Mouse (Mus musculus): ENCODE measurements at regions not wholly inside any gene's neighbourhood (a gene's known extent, or its start where the extent isn't known, plus 50 kb on each side); places are given as distances from the start of the nearest gene placed in this dataset.

DNA sequence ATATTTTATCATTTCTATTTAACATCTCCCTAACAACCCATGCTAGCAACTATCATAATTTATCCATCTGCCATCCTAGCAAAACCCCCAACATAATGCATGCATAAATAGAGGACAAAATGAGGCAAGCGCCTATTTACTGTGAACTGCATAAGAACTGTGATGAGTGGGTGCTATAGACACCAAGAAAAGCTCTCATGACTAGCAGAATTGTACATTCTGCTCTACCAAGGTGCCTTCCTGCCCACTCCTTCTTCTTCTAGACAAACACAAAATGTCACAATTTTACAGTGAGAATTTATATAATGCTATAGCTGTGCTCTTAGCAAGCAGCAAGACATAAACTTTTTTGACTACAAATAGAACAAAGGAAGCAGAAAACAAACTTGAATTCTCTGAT is 305.9 kb downstream of the Brinp1 start:
- DNase-seq (ENCODE audit: low read depth, low spot score), result no peak

DNA sequence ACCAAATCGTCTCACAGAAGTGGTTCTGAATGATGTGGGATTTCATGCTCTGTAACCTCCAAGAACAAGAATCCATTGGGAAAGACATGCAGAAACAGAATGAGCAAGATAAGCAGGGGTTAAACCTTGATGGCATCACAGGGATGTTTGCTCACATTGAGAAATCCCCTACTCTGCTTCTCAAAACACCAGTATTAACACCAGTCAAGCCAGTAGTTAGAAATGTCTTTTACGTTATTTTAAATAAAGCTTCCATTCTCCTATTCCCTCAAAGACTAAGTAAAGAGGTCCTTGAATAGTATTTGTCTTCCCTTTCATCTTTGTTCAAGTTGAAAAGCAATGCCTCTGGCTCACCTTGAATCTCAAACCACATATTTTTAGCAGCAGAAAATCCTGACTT is 320.9 kb downstream of the Brinp1 start:
- DNase-seq (ENCODE audit: low read depth, low spot score), result no peak

DNA sequence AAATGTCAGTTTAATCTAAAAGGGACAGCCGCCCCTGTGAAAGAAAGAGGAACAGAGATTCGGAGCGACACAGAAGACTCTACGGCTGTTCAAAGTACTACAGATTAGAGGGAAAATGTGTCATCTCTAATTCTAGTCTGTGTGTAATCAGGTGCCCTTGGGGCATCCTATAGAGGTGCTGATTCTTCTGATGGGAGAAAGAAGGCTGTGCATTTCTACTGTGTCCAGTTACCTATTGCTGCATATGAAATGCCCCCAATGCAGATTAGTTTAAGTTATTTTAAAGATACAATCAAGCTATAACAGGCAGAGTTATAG is 330.2 kb downstream of the Brinp1 start:
- no peak for DNase-seq (ENCODE audit: low read depth, low spot score)

DNA sequence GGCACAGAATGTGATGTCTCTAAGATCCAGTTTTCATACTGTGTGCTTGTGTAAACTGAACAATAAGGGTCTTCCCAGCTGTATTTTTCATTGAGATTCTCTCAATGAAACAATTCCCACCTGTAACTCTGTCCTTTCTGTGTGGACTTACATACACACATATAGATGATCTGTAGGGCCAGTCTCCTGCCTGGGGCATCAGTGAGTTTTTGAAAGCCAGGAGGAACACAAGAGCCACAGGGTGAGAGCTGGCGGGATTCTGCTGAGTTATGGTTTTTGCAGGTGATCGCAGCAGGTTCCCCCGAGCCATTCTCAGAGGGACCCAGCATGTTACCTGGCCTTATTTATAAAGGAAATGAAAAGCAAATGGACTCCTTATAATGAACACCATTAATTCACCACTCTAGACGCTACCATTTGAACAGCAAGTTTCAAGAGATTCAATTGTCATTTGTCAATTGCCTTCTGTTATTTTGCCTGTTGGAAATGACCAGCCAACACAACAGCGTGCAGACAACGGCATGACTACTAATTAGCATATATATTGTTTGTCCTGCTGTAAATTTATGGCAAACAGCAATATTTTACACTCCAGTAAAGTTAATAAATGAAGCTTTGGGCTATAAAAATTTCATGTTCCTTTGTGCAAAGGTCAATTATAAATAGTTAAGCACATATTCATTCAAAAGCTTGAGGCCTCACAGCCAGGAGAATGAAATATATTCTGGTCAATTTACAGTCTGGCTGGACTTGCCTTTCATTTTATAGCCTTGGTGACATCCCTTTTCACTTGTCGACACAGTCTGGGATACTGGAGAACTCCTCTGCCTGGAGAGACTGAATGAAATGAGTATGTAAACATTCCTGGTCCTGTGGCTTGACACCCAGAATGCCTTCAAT is 330.8 kb downstream of the Brinp1 start:
- no peak for DNase-seq (ENCODE audit: low read depth, low spot score)

DNA sequence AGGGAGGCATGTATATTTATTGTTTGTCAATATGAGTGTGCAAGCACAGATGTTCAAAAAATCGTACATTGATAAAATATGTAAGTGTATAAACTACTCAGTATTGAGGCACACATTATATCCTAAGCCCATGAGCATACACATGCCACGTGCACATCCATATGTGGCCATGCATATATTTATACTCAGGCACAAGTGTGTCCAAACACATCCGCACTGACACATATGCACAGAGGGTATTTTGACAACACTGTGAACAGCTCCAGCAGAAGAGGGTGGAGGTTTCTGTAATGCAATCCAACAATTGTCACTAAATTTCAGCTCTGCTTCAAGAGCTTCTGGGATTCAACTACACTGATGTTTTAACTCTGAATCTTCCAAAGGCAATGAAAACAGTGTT is 333.6 kb downstream of the Brinp1 start:
- DNase-seq (ENCODE audit: low read depth, low spot score), result no peak

DNA sequence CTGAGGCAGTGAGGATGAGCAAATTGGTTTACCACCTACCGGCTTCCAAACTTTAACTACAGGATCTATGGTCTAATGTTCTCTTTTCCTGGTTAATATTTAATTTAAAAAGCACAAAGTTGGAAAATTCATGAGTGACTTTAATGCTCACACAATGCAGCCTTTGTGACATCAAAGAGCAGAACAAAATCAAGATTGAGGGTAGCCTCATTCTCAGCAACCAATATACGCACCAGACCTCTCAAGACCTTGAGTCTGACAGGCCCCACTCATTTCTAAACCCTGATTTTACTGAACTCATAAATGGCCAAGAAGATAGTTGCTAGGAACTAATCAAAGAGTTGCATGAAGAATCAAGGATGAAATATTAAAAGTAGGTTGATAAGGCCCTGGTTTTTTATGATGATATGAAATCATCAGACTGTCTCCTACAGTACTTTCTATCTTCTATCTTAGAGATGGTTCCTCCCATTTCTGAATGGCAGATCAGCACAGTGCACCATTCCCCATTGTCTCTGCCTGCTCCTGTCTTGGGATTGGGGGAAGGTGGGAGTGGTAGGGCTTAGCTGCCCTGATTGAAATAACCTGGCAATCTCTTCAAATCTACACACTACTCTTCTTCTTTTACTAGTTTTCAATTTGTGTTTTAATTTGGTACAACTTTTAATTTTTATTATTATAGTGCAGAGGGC is 338.3 kb downstream of the Brinp1 start:
- no peak for DNase-seq (ENCODE audit: low read depth, low spot score)

DNA sequence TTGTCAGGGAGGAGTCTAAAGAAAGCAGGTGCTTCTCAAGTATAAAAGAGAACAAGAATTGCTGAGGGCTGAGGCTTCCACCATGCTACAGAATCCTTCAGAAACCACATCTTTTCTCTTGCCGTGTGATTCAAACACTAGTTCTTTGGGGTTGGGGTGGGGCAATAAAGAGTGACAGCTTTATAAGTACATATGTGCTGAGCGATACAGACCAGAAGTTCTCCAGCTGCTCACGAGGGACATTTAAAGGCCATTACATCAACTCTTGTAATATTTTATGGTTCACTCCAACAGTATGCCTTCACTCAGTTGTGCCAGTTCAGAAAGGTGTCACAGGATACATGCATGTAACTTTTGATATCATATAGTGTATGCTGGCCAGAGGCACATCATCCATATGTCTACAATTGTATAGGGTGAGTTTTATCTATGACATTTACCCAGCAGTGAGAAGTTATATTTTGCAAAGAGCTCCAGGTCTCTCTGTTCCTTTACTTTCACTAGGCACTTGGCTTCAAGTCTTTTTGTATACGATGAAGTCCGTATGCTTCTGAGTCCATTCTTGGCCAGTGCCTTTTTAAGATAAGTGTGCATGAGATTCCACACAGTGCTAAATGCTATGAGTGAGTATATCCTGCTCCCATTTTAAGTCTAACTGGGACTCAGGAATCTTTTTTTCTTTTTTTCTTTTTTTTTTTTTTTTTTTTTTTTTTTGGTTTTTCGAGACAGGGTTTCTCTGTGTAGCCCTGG is 341.8 kb downstream of the Brinp1 start:
- DNase-seq (ENCODE audit: low read depth, low spot score), result no peak

DNA sequence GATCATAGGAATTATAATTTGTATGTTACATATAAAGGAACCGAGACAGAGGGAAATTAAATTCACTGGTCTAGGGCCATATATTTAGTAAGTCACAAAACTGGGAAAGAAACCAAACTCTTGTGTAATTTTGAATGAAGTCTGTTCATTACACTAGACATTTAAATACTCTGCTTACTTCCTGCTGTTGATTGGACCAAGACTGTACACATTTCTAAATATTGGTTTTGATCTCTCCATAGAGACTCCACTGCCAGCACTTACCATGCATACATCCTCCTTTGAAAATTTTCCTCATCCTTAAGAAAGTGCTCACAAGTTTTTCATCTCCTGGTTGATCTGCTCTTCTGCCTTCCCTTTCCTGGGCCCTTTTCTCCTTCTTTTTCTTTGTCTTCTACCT is 358.9 kb downstream of the Brinp1 start:
- peak; percentile 26 for DNase-seq (ENCODE audit: low read depth, low spot score)

DNA sequence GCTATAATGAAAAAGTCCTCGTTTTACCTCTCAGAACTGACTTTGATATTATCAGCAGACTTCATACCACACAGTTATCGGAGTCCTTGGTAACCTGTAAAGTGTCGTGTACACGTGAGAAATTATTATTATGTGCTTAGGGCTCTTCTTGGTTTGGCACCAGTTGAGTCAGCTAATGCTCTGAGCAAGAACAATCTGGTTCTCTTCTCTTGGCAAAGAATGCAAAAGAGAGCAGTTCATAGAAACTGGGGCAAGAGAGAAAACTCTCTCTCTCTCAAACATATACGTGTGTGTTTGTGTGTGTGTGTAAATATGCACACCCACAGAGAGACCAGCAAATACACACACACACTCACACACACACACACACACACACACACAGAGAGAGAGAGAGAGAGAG is 378.8 kb downstream of the Brinp1 start:
- DNase-seq (ENCODE audit: low read depth, low spot score), result no peak

DNA sequence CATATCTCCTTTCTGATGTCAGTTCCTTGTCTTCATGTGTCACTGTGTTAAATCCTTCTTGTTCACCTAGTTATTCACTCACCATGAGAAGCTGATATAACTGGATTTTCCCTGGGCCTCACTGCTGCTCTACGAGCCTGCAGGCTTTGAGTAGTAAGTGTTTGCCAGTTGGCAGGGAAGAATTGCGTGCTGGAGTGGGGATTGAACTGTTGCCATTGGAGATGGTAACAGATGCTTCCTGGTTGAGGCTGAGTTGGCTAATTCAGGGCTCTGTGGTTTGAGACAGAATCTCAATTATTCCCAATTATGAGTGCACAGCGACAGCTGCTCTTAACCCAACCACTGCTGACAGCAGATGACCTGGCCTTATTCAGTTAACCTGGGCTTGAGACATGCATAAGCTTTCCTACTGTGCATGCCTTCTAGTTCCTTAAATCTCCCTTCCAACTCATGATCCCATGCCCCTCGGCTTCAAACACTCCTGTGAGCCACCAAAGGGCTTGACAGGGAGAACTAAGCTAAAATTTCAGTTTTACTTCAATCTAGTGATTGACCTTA is 379.5 kb downstream of the Brinp1 start:
- DNase-seq (ENCODE audit: low read depth, low spot score), result peak; percentile 39

DNA sequence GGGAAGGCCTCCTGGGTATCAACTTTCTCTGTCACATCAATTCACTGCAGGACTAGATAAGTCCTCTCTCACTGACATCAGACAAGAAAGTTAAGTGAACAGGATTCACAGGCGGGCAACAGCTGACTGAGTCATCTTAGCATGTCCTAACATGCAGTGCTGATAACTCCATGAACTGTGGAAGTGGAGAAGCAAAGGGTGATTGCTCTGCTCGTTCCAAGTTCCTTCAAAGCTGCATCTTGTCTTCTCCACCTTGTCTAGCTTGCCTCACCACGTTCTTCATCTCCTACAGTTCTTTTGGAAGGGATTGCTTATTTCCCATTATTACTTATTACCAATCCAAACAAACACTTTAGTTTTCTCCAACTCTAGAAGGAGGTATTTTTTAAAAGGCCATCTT is 380.9 kb downstream of the Brinp1 start:
- no peak for DNase-seq (ENCODE audit: low read depth, low spot score)

DNA sequence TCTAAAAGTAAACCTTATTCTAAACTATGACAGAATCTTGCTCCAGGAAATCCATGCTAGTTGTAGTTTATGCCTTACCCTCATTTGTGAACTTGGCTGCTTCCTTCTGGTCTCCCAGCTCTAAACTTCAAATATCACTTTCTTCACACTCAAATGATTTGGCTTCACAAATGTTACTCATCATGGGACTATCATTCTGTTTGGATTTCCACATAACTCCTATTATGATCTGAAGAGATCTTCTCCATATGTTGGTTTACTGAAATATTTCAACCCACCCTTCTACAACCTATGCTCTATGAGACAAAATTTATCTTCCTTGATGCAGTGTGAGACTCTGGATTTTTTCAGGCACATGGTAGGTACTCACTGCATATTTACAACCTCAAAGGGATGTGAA is 381.7 kb downstream of the Brinp1 start:
- no peak for DNase-seq (ENCODE audit: low read depth, low spot score)

DNA sequence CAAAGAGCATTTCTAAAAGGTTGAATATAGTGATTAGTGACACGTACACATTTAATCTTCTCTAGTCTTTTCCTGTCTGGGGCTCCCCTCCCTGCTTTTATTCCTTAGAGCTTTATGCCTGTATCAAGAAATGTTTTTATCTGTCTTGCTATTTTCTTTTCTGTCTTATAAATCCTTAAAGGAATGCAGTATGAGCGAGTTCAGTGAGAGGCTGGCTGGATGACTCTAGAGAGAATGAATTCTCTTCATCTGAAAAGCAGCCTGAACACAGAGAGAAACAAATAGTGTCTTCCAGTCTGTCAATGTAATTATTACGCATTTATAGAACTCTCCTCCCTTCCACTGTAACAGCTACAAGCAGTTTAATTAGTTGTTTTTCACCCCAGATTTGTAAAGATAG is 417.9 kb downstream of the Brinp1 start:
- DNase-seq (ENCODE audit: low read depth, low spot score), result no peak

DNA sequence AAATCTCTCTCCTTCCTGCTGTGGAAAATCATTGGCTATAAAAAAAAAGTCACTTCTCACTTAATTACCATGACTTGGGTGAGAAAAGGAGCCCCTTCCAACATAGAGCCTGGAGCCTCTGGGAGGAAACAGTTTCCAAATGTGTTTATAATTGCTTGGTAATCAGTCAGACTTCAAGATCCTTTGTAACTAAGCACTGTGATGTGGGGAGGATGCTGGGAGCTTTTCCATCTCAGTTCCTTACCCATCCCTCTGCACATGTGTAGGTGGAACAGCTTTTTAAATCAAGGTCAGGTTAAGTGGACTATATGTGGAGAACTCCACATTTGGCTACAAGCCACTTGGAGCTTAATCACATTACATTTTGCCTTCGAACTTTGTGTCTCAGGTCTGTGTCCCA is 418.4 kb downstream of the Brinp1 start:
- DNase-seq (ENCODE audit: low read depth, low spot score), result no peak

DNA sequence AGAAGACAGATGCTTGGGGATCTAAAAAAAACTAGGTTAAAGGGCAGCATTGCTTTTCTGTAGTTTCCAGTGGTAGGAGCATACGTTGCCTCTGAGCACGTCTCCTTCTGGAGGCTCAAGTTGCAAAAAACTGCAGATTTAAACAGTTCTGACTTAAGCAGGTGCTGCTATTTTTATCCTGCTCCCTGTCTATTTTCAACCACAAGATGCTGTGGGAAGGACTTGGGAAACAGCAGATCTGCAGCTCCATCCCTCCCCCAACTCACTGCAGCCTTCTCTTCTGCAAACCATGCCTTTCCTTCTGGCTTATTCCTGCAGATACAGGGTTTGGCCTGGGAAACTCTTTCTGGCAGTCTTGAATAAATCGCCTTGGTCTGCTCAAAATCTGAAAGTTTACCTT is 422.1 kb downstream of the Brinp1 start:
- no peak for DNase-seq (ENCODE audit: low read depth, low spot score)

DNA sequence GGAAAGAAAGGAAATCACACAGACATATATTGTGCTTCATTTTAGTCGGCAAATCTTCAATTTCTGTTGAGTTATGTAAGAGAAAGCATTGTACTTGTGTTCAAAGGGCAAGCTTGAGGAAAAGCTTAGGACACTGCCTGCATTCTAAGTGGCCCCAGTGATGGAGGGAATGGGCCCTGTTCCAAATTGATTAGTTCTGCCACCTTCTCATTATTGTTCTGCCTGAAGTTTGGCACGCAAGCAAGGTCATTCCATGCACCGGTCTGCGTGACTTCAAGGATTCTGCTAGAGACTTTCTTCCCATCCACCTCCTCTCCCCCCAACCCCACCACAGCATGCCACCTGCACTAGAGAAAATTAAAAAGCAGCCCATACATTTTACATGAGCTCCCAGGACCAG is 466.2 kb downstream of the Brinp1 start:
- no peak for DNase-seq (ENCODE audit: low read depth, low spot score)

DNA sequence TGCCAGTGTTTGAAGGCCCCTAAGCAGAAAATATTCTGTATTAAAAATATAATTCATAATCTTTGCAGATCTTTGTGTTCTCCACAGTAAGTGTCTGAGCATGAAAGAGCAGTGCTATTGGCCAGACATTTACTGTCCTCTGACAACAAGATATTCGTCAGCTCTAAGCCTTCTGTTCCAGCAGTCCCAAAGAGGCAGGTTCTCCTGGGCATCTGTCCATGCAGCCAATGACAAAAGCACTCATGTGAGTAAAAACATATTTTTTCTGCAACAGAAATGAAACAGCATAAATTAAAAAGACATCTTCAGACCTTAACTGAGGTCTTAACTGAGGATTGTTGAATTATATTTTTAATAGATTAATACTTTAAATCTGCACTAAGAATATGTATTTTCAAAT is 467.3 kb downstream of the Brinp1 start:
- DNase-seq (ENCODE audit: low read depth, low spot score), result no peak

DNA sequence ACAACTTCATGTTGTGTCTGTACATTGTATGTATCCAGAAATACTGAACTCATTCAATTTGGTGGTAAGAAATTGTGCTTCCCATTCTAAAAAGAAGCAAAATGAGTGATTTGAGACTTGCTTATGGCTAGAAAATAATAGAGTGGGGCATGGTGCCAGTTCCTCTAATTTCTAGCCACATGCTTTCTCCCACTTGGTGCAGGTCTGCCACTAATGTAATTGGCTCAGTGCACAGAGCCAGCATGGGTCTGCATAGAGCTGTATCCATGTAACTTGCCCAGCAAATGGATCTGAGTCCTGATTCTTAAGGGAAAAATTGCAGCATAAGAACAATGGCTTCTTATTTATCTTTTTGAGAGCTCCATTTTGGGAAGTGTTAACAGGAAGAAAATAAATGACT is 492.4 kb downstream of the Brinp1 start:
- peak; percentile 4 for DNase-seq (ENCODE audit: low read depth, low spot score)

DNA sequence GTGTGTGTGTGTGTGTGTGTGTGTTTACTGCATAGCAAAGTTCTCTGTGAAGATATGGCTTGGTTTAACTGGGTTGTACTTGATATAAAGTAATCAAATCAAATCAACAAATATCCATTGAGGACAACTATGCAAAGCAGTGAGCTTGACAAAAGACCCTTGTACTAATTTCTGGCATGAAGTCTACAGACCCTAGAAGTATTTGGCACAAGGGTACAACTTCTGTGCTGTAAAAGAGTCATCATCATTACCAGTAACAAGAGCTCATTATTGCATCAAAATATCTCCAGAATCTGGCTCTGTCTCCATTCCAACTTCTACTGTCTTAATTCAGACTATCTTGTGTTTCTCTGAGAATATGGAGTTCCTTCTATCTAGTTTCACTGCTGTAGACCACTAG is 538.2 kb downstream of the Brinp1 start:
- no peak for DNase-seq (ENCODE audit: low read depth, low spot score)

DNA sequence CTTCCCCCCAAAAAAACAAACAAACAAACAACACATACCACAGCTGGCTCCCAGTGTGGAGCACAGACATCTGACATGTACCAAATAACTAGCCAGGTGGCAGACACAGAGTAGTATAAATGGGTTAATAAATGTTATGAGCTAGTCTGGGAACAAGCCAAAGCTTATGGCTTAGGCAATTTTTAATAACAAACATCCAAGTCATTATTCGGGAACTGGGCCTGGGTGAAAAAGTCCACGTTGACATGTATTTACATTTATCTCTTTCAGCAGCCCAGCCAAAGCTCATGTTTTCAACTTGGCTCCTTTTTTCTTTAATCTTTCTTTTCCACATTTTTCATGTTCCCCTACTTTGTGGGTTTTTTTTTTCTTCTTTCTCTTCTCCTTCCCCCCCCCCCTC is 543.4 kb downstream of the Brinp1 start:
- DNase-seq (ENCODE audit: low read depth, low spot score), result no peak

DNA sequence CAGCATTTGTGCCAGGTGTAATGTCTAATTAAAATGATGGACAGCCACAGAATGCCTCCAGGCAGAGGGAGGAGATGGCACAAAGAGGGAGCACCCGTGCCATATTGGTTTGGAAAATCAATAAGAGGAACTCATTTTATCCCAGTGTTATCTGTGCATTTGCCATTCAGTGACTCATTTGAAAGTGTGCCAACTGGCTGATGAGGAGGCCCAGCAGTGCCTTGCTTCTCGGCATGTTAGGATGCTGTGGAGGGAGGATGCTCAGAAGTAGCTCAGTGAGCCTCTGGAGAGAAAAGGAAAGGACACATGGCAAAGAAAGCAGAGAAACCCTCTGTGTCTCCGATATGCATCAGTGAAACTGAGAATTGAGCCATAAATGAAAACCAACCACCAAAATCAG is 549.8 kb downstream of the Brinp1 start:
- DNase-seq (ENCODE audit: low read depth, low spot score), result no peak

DNA sequence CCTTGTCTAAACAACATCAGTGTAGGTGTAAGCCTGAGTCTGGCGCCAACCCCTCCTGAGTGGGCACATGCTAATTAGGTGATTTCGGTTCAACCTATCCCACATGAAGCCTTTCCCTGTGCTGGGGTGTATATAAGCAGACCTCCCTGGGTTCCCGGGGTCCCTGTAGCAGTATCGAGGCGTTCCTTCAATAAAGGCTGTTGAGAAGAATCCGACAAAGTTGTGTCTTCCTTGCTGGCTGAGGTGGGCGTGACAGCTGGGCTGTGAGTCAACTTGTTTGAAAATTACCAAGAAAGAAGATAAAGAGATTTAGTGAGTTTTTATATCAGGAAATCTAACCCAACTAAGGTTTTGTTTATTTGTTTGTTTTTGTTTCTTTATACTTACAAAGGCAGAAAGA is 567.1 kb downstream of the Brinp1 start:
- no peak for DNase-seq (ENCODE audit: low read depth, low spot score)

Measured in brain, embryonic 18.5 days (tissue).